In the genomic region with DNA sequence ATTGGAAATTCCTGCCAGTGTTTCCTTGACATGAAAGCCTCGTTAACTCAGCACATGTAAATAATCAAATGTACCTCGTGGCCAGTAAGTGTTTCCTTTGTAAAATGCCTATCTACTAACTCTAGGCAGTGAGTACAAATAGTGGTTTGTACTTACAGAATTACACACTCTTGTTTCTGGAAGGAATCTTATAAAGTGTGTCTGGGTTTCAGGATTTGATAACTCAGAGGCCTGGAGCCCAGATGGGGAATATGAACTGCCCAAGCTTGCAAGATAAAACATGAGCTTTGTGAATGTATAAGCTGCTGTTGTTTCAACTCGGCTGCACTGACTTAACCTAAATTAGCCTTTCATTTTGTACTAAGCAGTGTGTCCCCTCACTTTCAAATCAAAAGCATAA, we compare ENCODE assay signal across 29 mouse cellular contexts.
DNase-seq lines count a peak whose midpoint lies in the region; ATAC-seq and TF ChIP-seq lines count a peak whose summit lies in the region.
"Had no signal": no experiment of that assay in that cellular context is flagged by ENCODE, and none has a peak within 500 bp of the region (broad histone marks: within the 10 kb centered on the region; RNA-seq: fewer than 3 reads in every experiment).

No protein-coding gene starts in this region.

- no peaks in the 10 kb centered on the region for H3K36me3 ChIP-seq in lung, embryonic 14.5 days (ENCODE audit: insufficient read depth)
- H3K36me3 ChIP-seq in embryonic facial prominence, embryonic 12.5 days, result no peaks in the 10 kb centered on the region
- no peaks in the 10 kb centered on the region for H3K36me3 ChIP-seq in limb, embryonic 14.5 days (ENCODE audit: control insufficient read depth, insufficient read depth, low read length)
- H3K36me3 ChIP-seq: forebrain, embryonic 10.5 days; hindbrain, embryonic 13.5 days; liver, embryonic 13.5 days; midbrain, embryonic 13.5 days; neural tube, embryonic 12.5 days; stomach, embryonic 15.5 days had no signal

- TF ChIP-seq POLR2A in limb, embryonic 14.5 days (IDR thresholded peaks at IDR 0.05; ENCODE audit: borderline replicate concordance, extremely low read depth, insufficient read depth, insufficient read length), result no peak

- H3K9ac ChIP-seq in lung, embryonic 14.5 days, result no peak overlapping the region
- no peak overlapping the region for H3K9ac ChIP-seq in embryonic facial prominence, embryonic 12.5 days
- H3K9ac ChIP-seq in limb, embryonic 14.5 days (ENCODE audit: low read depth, low read length, severe bottlenecking), result no peak overlapping the region
- H3K9ac ChIP-seq: forebrain, postnatal 0 days; hindbrain, embryonic 13.5 days; liver, embryonic 13.5 days; midbrain, embryonic 13.5 days; neural tube, embryonic 12.5 days; stomach, embryonic 15.5 days had no signal

- H3K27ac ChIP-seq in lung, embryonic 14.5 days (ENCODE audit: low read depth), result no peak overlapping the region
- peak overlapping the region; percentile 69; the same call in 1 of the 2 replicates for H3K27ac ChIP-seq in embryonic facial prominence, embryonic 12.5 days
- H3K27ac ChIP-seq in limb, embryonic 14.5 days (replicated peaks; ENCODE audit: low read depth, low read length), result peak overlapping the region; percentile 65; the same call in 1 of the 2 replicates
- H3K27ac ChIP-seq: forebrain, embryonic 10.5 days; heart, adult 2 months; hindbrain, embryonic 13.5 days; layer of hippocampus, adult 2 months; liver, embryonic 13.5 days; midbrain, embryonic 13.5 days; neural tube, embryonic 12.5 days; stomach, embryonic 15.5 days had no signal

- no peaks in the 10 kb centered on the region; the same call in 1 of the 2 replicates for H3K4me1 ChIP-seq in lung, embryonic 14.5 days (ENCODE audit: insufficient read depth)
- peaks cover 3% of the 10 kb centered on the region; the same call in 1 of the 2 replicates for H3K4me1 ChIP-seq in embryonic facial prominence, embryonic 12.5 days
- H3K4me1 ChIP-seq in limb, embryonic 14.5 days (ENCODE audit: control insufficient read depth, insufficient read depth, low read length), result 0 out of 2 replicates have a peak, but pooled peaks cover 5% of the 10 kb centered on the region
- H3K4me1 ChIP-seq: hindbrain, embryonic 13.5 days; liver, embryonic 13.5 days; megakaryocyte, embryonic 14.5 days; midbrain, embryonic 13.5 days; neural tube, embryonic 12.5 days; stomach, embryonic 15.5 days had no signal

- H3K9me3 ChIP-seq in lung, embryonic 14.5 days (ENCODE audit: low read depth, low read length), result no peaks in the 10 kb centered on the region
- no peaks in the 10 kb centered on the region for H3K9me3 ChIP-seq in embryonic facial prominence, embryonic 12.5 days
- no peaks in the 10 kb centered on the region for H3K9me3 ChIP-seq in limb, embryonic 14.5 days (ENCODE audit: control insufficient read depth, low read length)
- H3K9me3 ChIP-seq: forebrain, embryonic 10.5 days; hindbrain, embryonic 13.5 days; liver, embryonic 13.5 days; megakaryocyte, embryonic 14.5 days; midbrain, embryonic 13.5 days; neural tube, embryonic 12.5 days; stomach, embryonic 15.5 days had no signal

- no peak for TF ChIP-seq CTCF in lung, embryonic 14.5 days (IDR thresholded peaks at IDR 0.05; ENCODE audit: low read depth)

- no peak overlapping the region for H3K4me2 ChIP-seq in lung, embryonic 14.5 days
- H3K4me2 ChIP-seq in embryonic facial prominence, embryonic 12.5 days (replicated peaks), result no peak overlapping the region
- no peak overlapping the region for H3K4me2 ChIP-seq in limb, embryonic 14.5 days (replicated peaks; ENCODE audit: low read depth, low read length, severe bottlenecking)
- H3K4me2 ChIP-seq: hindbrain, embryonic 13.5 days; liver, embryonic 13.5 days; midbrain, embryonic 13.5 days; neural tube, embryonic 12.5 days; stomach, embryonic 15.5 days had no signal

- no peak for ATAC-seq in lung, embryonic 14.5 days (ENCODE audit: insufficient read depth)
- ATAC-seq in embryonic facial prominence, embryonic 12.5 days (ENCODE audit: insufficient number of reproducible peaks, insufficient read depth, low FRiP score, low TSS enrichment), result peak; percentile 47; the same call in 1 of the 2 replicates
- ATAC-seq in limb, embryonic 14.5 days (ENCODE audit: low FRiP score, low read depth), result 0 out of 2 replicates have a peak, but pooled peaks have one; percentile 47
- ATAC-seq: forebrain, postnatal 0 days; inflammation-experienced regulatory T-cells, adult 6 months; midbrain, embryonic 13.5 days had no signal

- peak; percentile 23 for DNase-seq in lung, embryonic 14.5 days
- no peak for DNase-seq in lung, postnatal 36 days
- peak; percentile 73 for DNase-seq in forelimb bud, embryonic 11.5 days (ENCODE audit: low read depth, low spot score)
- DNase-seq in limb, embryonic 14.5 days (ENCODE audit: low spot score), result peak; percentile 62
- DNase-seq in natural killer cell, adult 2 months (ENCODE audit: low spot score in 2 of 2), result no peak
- no peak for DNase-seq in cerebellum, postnatal 25 days
- DNase-seq in liver, result no peak
- DNase-seq: adrenal gland, adult 2 months; cerebellum, adult 18-20 months; cerebellum, postnatal 14 days; forebrain, postnatal 0 days; gastrocnemius, postnatal 36 days; heart, adult 2 months; heart, postnatal 36 days; kidney, adult 18-20 months; kidney, postnatal 10 days; liver, embryonic 13.5 days; lung, adult 2 months; right cerebral cortex, postnatal 4 days; thymus, postnatal 25 days had no signal

- no peak overlapping the region for H3K4me3 ChIP-seq in lung, embryonic 14.5 days (ENCODE audit: low read depth, low read length)
- no peak overlapping the region for H3K4me3 ChIP-seq in embryonic facial prominence, embryonic 12.5 days
- no peak overlapping the region for H3K4me3 ChIP-seq in limb, embryonic 14.5 days (replicated peaks; ENCODE audit: low read length)
- H3K4me3 ChIP-seq: forebrain, embryonic 10.5 days; heart, adult 2 months; hindbrain, embryonic 13.5 days; layer of hippocampus, adult 2 months; liver, embryonic 13.5 days; megakaryocyte, embryonic 14.5 days; midbrain, embryonic 13.5 days; neural tube, embryonic 12.5 days; stomach, embryonic 15.5 days had no signal

- no peaks in the 10 kb centered on the region for H3K27me3 ChIP-seq in lung, embryonic 14.5 days (ENCODE audit: insufficient read depth, low read length)
- no peaks in the 10 kb centered on the region for H3K27me3 ChIP-seq in embryonic facial prominence, embryonic 12.5 days
- H3K27me3 ChIP-seq in limb, embryonic 14.5 days (ENCODE audit: control insufficient read depth, insufficient read depth, low read length), result no peaks in the 10 kb centered on the region
- H3K27me3 ChIP-seq: hindbrain, embryonic 13.5 days; liver, embryonic 13.5 days; megakaryocyte, embryonic 14.5 days; neural tube, embryonic 12.5 days; stomach, embryonic 15.5 days had no signal

- 15% methylated on average over 3 of the region's 3 CpGs for WGBS in lung, embryonic 14.5 days
- WGBS in embryonic facial prominence, embryonic 12.5 days, result 17% methylated on average over 3 of the region's 3 CpGs
- WGBS in limb, embryonic 14.5 days, result 8% methylated on average over 3 of the region's 3 CpGs

Comparison
In these comparisons a context has a peak if more than half of its experiments do, and no peak if none do; other contexts are left out.
1. DNase-seq: peak in lung, embryonic 14.5 days (single experiment), forelimb bud, embryonic 11.5 days (single experiment) and limb, embryonic 14.5 days (single experiment); none in lung, postnatal 36 days (single experiment), natural killer cell, adult 2 months (0 of 2), cerebellum, postnatal 25 days (0 of 2) and liver (single experiment).